In genomic region chr4:139232479-139233145, GRCm38 (mm10) we compare ENCODE assay signal across 8 mouse cellular contexts. TPM values are rescaled to one million over a fixed set of nuclear protein-coding genes. Genes with fewer than 3 reads are reported as not detected.
A peak's percentile ranks its signal among the peaks of the same experiment; 100 is the strongest.
DNase-seq lines count a peak whose midpoint lies in the region; ATAC-seq and TF ChIP-seq lines count a peak whose summit lies in the region.

No protein-coding gene starts in this region.

- TF ChIP-seq CTCF in ES-Bruce4 (IDR thresholded peaks at IDR 0.05; ENCODE audit: low read depth, low read length), result peak; percentile 75

- no peak for ATAC-seq in limb, embryonic 11.5 days (ENCODE audit: insufficient number of reproducible peaks, low FRiP score, low TSS enrichment, low read depth)
- peak; percentile 40; the same call in 1 of the 2 replicates for ATAC-seq in monocyte, adult 5-6 weeks (replicated peaks; ENCODE audit: insufficient number of reproducible peaks, low FRiP score, low TSS enrichment, poor library complexity, severe bottlenecking)

- H3K4me1 ChIP-seq in ES-Bruce4 (ENCODE audit: control insufficient read depth, insufficient read depth, low read length), result peaks cover 23% of the 10 kb centered on the region
- peaks cover 37% of the 10 kb centered on the region for H3K4me1 ChIP-seq in limb, embryonic 11.5 days (ENCODE audit: control insufficient read depth, insufficient read depth, low read length)

- H3K4me2 ChIP-seq in limb, embryonic 11.5 days (ENCODE audit: low read depth, severe bottlenecking), result no peak overlapping the region

- H3K4me3 ChIP-seq in ES-Bruce4 (ENCODE audit: low read depth, low read length), result peak overlapping the region; percentile 13; the same call in 1 of the 2 replicates
- H3K4me3 ChIP-seq in limb, embryonic 11.5 days (ENCODE audit: low read depth, low read length), result no peak overlapping the region

- peak overlapping the region; percentile 16 for H3K9ac ChIP-seq in ES-Bruce4 (ENCODE audit: low read depth, poor library complexity, severe bottlenecking)
- no peak overlapping the region for H3K9ac ChIP-seq in limb, embryonic 11.5 days (ENCODE audit: low read length)

- peak; percentile 97 for TF ChIP-seq EP300 in ES-Bruce4 (IDR thresholded peaks at IDR 0.05; ENCODE audit: insufficient read depth, low read depth, low read length)

- H3K27ac ChIP-seq in ES-Bruce4 (ENCODE audit: insufficient read depth, low read length), result peak overlapping the region; percentile 91
- no peak overlapping the region for H3K27ac ChIP-seq in limb, embryonic 11.5 days (replicated peaks; ENCODE audit: low read depth, low read length)

- peak; percentile 96 for DNase-seq in 3T3-L1 (ENCODE audit: low read depth, low spot score)
- DNase-seq in c-Kit-positive CD71-positive TER-119-positive erythroid progenitor cells, embryonic 14.5 days (ENCODE audit: low spot score), result peak; percentile 51
- peak; percentile 73 for DNase-seq in gastrocnemius, adult 18-20 months (ENCODE audit: low spot score)
- peak; percentile 73 for DNase-seq in induced T-regulatory cell, adult 2 months (ENCODE audit: low read depth)
- DNase-seq in limb, embryonic 11.5 days (ENCODE audit: low spot score), result peak; percentile 61
- DNase-seq in thymus, postnatal 14 days, result peak; percentile 59

- no peaks in the 10 kb centered on the region; the same call in 1 of the 2 replicates for H3K36me3 ChIP-seq in ES-Bruce4 (ENCODE audit: control insufficient read depth, insufficient read depth, low read length, poor library complexity, severe bottlenecking)
- no peaks in the 10 kb centered on the region; the same call in none of the 2 replicates for H3K36me3 ChIP-seq in limb, embryonic 11.5 days (ENCODE audit: control insufficient read depth, insufficient read depth, low read length)

- H3K9me3 ChIP-seq in ES-Bruce4 (replicated peaks; ENCODE audit: control insufficient read depth, insufficient read depth, low read length, poor library complexity, severe bottlenecking), result no peaks in the 10 kb centered on the region
- H3K9me3 ChIP-seq in limb, embryonic 11.5 days (ENCODE audit: control insufficient read depth, low read length), result no peaks in the 10 kb centered on the region

- no peaks in the 10 kb centered on the region for H3K27me3 ChIP-seq in ES-Bruce4 (ENCODE audit: control insufficient read depth, insufficient read depth, low read length, poor library complexity, severe bottlenecking)
- no peaks in the 10 kb centered on the region for H3K27me3 ChIP-seq in limb, embryonic 11.5 days (ENCODE audit: control insufficient read depth, insufficient read depth, low read length)

- no peak for TF ChIP-seq POLR2A in ES-Bruce4 (IDR thresholded peaks at IDR 0.05; ENCODE audit: insufficient read depth, low read length)

- WGBS in limb, embryonic 11.5 days, result 67% methylated on average over 6 of the region's 6 CpGs

RNA-seq across cellular contexts. Expression of gene Capzb, which starts 39.9 kb away (rescaled TPM):
- polyA plus RNA-seq in ES-Bruce4 (2011; ENCODE audit: insufficient read depth, insufficient read length, low read depth, missing spikeins), result 293 and 299 TPM in 2 replicates
- total RNA-seq in gastrocnemius, adult 18-20 months (2021), result 100 to 1,000 TPM; 416 to 422 TPM
- 278 and 307 TPM in 2 replicates for polyA plus RNA-seq in limb, embryonic 11.5 days (2014; fragmentation: Nextera tagmentation; extraction: Ambion mirVana)
- total RNA-seq in monocyte, adult 5-6 weeks (2017), result 302 to 348 TPM (median 323 TPM) in 3 replicates
